Mouse (Mus musculus) left cerebral cortex, postnatal 10 days (tissue): ENCODE data around the gene 4931429L15Rik. TPM values are rescaled to one million over a fixed set of nuclear protein-coding genes. Genes with fewer than 3 reads are reported as not detected.

ENCODE experiments used
- DNase-seq, 2 experiments: peaks; one replicate each; pipeline ENCODE4 v3.0.0; 2021 to 2022; ENCODE audit warnings: low spot score in 2 of 2, mixed read lengths in 1 of 2; ENCODE audit errors: extremely low spot score in 1 of 2
- intact Hi-C: fragments of 180-260 bp; cut with DNase I; formaldehyde crosslinking; loops from one replicate; pipeline ENCODE4 v1.15.1; 2025
- total RNA-seq, 2 experiments: library from RNA; stranded (reverse); gene quantifications; 2 replicates each; pipeline ENCODE4 v1.2.3; 2021

Gene 4931429L15Rik
- total RNA-seq, 2 experiments from 2014 or later = not detected

DNA sequence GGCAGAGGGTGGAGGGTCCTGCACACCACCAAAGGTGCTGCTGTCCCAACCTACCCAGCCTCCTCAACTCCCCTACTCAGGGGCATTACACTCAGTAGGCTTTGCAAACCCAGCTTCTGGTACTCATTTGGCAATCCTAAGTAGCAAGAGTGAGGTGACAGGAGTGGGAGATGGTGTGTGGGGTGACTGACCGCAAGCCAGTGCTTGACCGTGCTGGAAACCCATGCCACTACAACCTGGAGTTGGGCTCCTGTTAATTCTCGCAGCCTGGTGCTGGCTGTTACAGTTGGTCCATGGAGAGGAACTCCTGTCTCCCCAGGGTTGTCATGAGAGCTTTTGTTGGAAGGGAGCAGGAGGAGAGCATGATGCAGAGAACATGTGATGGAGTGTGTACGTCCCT, 49.0 kb downstream of the 4931429L15Rik start:
- DNase-seq = no peak
- intact Hi-C loops = no loop called here

GRCm38 (mm10) chr9:46269125-46269524, 50.7 kb downstream of the 4931429L15Rik start:
- intact Hi-C loops = no loop called here
- no peak for DNase-seq

DNA sequence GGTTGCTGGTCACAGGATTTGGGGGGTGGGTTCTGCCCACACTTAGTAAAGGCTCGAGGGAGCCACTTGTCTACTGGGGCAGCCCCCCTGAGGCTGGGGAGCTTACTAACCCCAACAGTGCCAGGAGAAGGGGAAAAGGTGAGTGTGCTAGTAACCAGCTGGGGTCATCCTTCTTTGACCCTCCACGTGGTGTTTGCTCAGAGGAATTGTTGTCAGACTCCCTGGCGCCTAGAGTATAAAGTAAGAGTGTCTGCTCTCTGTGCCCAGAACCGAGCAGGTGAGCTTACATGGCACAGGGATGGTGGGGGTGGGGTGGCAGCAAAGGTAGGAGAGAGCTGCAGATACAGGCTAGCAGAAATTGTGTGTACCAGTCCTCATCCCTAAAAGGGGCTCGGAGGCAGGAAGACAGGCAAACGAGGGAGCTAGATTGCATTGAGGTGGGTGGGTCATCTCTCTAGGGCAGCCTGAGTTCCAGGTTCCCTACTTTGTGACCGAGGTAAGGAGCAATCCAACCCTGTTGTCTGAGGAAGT, 51.4 kb downstream of the 4931429L15Rik start, which contains the start of gene Apoa5:
Gene Apoa5 (plus strand): TSS at position 291 of the 531 bp plus-strand sequence.
- DNase-seq = no peak
- intact Hi-C loops = no loop called here

DNA sequence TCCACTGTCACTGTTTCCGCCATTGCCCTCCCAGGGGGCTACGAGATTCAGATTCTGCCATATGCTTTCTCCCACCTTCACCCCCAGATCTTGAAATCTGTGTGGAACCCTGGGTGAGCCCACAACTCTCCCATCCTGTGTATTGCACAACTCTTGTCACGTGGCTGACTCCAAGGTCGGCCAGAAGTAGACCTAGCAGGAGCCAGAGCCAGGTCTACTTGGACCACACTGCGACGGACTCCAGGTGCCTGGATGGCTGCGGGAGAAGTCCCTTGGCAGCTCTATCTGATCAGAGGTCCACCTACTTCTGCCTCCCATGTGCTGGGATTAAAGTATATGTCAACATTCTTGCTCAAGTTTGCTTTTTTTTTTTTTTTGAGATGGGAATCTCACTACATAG, 58.7 kb downstream of the 4931429L15Rik start:
- intact Hi-C loops = no loop called here
- DNase-seq = no peak

GRCm38 (mm10) chr9:46259111-46259510, 60.7 kb downstream of the 4931429L15Rik start:
- intact Hi-C loops = no loop called here
- no peak for DNase-seq

GRCm38 (mm10) chr9:46257546-46257945, 62.2 kb downstream of the 4931429L15Rik start:
- DNase-seq = no peak
- intact Hi-C loops = no loop called here

DNA sequence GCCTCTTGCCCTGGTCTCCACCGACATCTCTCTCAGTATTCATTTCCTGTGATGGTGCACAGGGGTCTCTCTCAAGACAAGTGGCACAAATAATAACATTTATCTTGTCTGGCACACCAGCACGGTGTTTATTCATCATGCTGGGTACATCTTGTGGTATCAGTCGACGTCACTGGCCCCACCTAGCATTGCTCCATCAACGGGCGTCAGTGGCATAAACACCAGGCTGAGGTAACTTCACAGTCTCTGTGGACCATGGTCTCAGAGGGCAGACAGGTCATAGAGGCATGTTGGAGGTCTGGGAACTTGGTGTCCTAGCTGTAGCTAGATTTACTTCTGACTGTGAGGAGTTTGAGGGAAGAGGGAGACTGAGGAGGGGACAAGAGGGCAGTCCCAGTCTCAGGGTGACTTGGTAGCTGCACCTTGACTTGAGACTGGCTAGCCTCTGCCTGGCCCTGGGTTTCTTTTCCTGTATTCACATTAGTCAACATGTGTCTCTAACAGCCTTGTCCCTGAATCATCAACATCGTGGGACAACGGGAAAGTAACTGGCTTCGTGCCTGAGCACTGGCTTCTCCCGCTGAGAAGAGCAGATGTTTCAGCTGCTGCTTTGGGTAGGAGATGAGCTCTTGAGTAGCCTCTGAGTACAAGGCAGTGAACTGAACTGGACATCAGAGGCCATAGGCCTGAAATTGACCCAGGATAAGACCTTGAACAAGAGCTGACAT, 63.0 kb downstream of the 4931429L15Rik start:
- peak in 1 of 2 experiments; percentile 44 for DNase-seq
- intact Hi-C loops = no loop called here

DNA sequence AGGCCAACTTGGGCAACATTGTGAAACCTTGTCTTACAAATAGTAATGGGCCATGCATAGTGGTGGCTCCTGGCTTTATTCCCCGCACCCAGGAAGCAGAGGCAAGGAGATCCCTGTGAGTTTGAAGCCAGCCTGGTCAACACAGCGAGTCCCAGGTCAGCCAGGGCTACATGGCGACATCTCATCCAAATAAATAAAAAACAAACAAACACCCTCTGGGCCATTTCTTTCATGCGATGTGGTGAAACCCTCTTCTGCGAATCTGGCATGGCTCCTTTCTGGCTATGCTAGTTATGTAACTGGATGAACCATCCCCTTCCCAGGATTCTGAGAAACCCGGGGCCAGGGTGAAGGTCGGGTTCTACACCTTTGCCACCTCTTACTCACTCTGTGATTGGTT, 63.6 kb downstream of the 4931429L15Rik start:
- intact Hi-C loops = no loop called here
- DNase-seq = no peak

Other genes with a start within 250 kb of the 4931429L15Rik start
- under 1 TPM; 0.47 to 0.56 TPM for gene Apoa1, start 91.4 kb downstream of the 4931429L15Rik start, total RNA-seq
- gene Apoc3, start 84.3 kb downstream of the 4931429L15Rik start, total RNA-seq = not detected
- not detected for gene Apoa4, start 79.3 kb downstream of the 4931429L15Rik start, total RNA-seq
- not detected for gene Apoa5, start 51.4 kb downstream of the 4931429L15Rik start, total RNA-seq
- gene Zpr1, start 46.9 kb downstream of the 4931429L15Rik start, total RNA-seq = 10 to 100 TPM; 38.9 to 41.3 TPM
- 10 to 100 TPM in 1 of 2 experiments, 1 to 10 TPM in 1; 9.6 to 10.4 TPM for gene Bud13, start 37.0 kb downstream of the 4931429L15Rik start, total RNA-seq